Mouse (Mus musculus) heart, postnatal 0 days (tissue): Measurements from ENCODE around the gene Pigk.

ENCODE experiments used
- CTCF ChIP-seq: IDR thresholded peaks from 2 replicates; pipeline ENCODE4 v1.5.1; 2016; ENCODE audit warnings: antibody characterized with exemption, control low read depth, low read depth
- EP300 ChIP-seq: IDR thresholded peaks from 2 replicates; pipeline ENCODE4 v1.6.1; 2016; ENCODE audit warnings: antibody characterized with exemption, low read depth

DNA sequence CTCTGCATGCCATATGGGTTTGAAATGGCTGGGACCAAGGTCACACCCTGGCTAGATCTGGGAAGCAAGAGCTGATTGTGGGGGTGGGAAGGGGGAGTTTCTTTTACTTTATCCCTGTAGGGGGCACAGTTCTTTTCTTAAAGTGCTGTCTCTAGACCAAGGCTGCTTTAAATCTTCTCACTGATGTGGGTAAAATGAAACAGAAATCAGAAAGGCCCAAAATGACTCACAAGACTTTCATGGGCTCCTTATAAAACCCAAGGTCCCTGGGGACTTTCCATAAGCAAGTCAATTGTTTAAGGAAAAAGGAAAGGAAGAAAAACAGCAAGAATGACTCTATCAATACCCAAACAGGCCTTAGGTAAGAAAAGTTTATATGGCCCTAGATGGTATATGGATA, 172.8 kb downstream of the Pigk start:
- TF ChIP-seq CTCF (no peak), EP300 (no peak)
